Mouse (Mus musculus) limb, embryonic 14.5 days (tissue): ENCODE data around the gene Map3k4. TPM values are rescaled to one million over a fixed set of nuclear protein-coding genes. Genes with fewer than 3 reads are reported as not detected.

Experiments used
- ATAC-seq: fragments of 200-750 bp; cut with Nextera tagmentation; 2 replicates; pipeline ENCODE4 v1.8.0; 2017; ENCODE audit warnings: low read depth, moderate number of reproducible peaks, moderate TSS enrichment; ENCODE audit not compliant: low FRiP score
- DNase-seq: peaks from one replicate; pipeline ENCODE4 v3.0.0-alpha.2; 2015; ENCODE audit warnings: low spot score
- H3K27ac ChIP-seq: fragments of 300-500 bp; sonication (generic); replicated peaks from 2 replicates; pipeline ENCODE4 v1.5.1; 2014; ENCODE audit warnings: low read depth, mild to moderate bottlenecking, low read length, moderate library complexity, mixed read lengths
- H3K27me3 ChIP-seq: fragments of 300-500 bp; sonication (generic); 2 replicates; pipeline ENCODE4 v1.6.1; 2014; ENCODE audit warnings: low read length, mixed read lengths; ENCODE audit not compliant: control insufficient read depth, insufficient read depth
- H3K36me3 ChIP-seq: fragments of 300-500 bp; sonication (generic); 2 replicates; pipeline ENCODE4 v1.6.1; 2014; ENCODE audit warnings: mild to moderate bottlenecking, low read length, moderate library complexity, mixed read lengths; ENCODE audit not compliant: control insufficient read depth, insufficient read depth
- H3K4me1 ChIP-seq: fragments of 300-500 bp; sonication (generic); 2 replicates; pipeline ENCODE4 v1.6.1; 2014; ENCODE audit warnings: antibody characterized with exemption, low read length, mixed read lengths; ENCODE audit not compliant: control insufficient read depth, insufficient read depth
- H3K4me2 ChIP-seq: fragments of 300-500 bp; sonication (generic); replicated peaks from 2 replicates; pipeline ENCODE4 v1.6.1; 2014; ENCODE audit warnings: low read depth, mild to moderate bottlenecking, low read length, moderate library complexity; ENCODE audit not compliant: severe bottlenecking
- H3K4me3 ChIP-seq: fragments of 300-500 bp; sonication (generic); replicated peaks from 2 replicates; pipeline ENCODE4 v1.5.1; 2014; ENCODE audit warnings: low read length
- H3K9ac ChIP-seq: fragments of 300-500 bp; sonication (generic); 2 replicates; pipeline ENCODE4 v1.6.1; 2014; ENCODE audit warnings: mild to moderate bottlenecking, low read depth, low read length, moderate library complexity; ENCODE audit not compliant: severe bottlenecking
- H3K9me3 ChIP-seq: fragments of 300-500 bp; sonication (generic); 2 replicates; pipeline ENCODE4 v1.6.1; 2016; ENCODE audit warnings: low read length; ENCODE audit not compliant: control insufficient read depth
- POLR2A ChIP-seq: fragments of 200-500 bp; IDR thresholded peaks from 2 replicates; pipeline ENCODE4 v1.8.0; 2012; ENCODE audit warnings: inconsistent platforms, mild to moderate bottlenecking, moderate library complexity, borderline replicate concordance; ENCODE audit not compliant: insufficient read depth, insufficient read length; ENCODE audit errors: extremely low read depth
- WGBS: fragments of 180-500 bp; shearing (Covaris S2); extraction: QIAGEN DNeasy Blood & Tissue Kit; methylation state at CpG from one replicate; pipeline ENCODE4 v1.1.7; 2014; 5-methylcytosine and 5-hydroxymethylcytosine counted together
- polyA plus RNA-seq, 2 experiments: library from polyadenylated mRNA; depleted of rRNA in 1 of 2; stranded (reverse) in 1 of 2; unstranded in 1 of 2; fragments of >200 nt; fragmentation: Nextera tagmentation in 1 of 2; extraction: Ambion mirVana in 1 of 2; gene quantifications; 2 replicates each; pipeline versions ENCODE4 v1.2.1 to v1.2.3; 2012 to 2014

Gene Map3k4
- polyA plus RNA-seq, 2 experiments = 28.6 to 36.4 TPM

DNA sequence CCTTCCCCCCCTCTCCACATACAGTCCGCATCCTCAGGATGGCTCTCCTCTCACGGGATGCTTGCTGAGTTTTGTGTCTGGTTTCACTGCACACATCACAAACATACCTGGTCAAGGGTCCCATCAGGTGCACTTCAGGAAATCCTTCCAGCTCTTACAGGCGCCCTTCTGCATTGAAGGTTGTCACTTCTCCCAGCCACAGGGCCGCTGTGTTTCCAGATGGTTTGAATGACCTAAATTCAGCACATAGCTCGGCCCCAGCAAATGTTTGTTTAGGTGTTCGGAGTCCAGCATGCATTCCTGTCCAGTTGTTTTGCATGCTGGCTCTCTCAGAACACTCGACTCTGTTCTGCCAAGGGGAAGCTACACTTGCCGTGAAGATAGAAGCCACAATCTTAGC is 134.3 kb downstream of the Map3k4 start:
- H3K9me3 ChIP-seq = no peaks in the 10 kb centered on the region
- 72% methylated on average over 8 of the region's 8 CpGs for WGBS
- H3K4me1 ChIP-seq = no peaks in the 10 kb centered on the region
- H3K9ac ChIP-seq = no peak overlapping the region
- TF ChIP-seq POLR2A = no peak
- H3K27ac ChIP-seq = no peak overlapping the region
- no peak for ATAC-seq
- H3K27me3 ChIP-seq = no peaks in the 10 kb centered on the region
- no peak for DNase-seq
- H3K4me3 ChIP-seq = no peak overlapping the region
- peaks cover 6% of the 10 kb centered on the region; the same call in 1 of the 2 replicates for H3K36me3 ChIP-seq
- H3K4me2 ChIP-seq = no peak overlapping the region

- Histone ChIP-seq H3K4me2 (no peak overlapping the region), H3K27ac (no peak overlapping the region), H3K36me3 (peaks cover 7% of the 10 kb centered on the region; the same call in 1 of the 2 replicates), H3K4me1 (no peaks in the 10 kb centered on the region), H3K9ac (no peak overlapping the region), H3K9me3 (no peaks in the 10 kb centered on the region), H3K27me3 (no peaks in the 10 kb centered on the region), H3K4me3 (no peak overlapping the region)
- no peak for TF ChIP-seq POLR2A
- 74% methylated on average over 5 of the region's 5 CpGs for WGBS
- no peak for DNase-seq
- no peak for ATAC-seq
Measured at GRCm38 (mm10) chr17:12182702-12183485, 135.7 kb downstream of the Map3k4 start.

- H3K36me3 ChIP-seq = peaks cover 7% of the 10 kb centered on the region
- ATAC-seq = no peak
- H3K27me3 ChIP-seq = no peaks in the 10 kb centered on the region
- no peak overlapping the region for H3K4me3 ChIP-seq
- no peak for DNase-seq
- H3K9ac ChIP-seq = no peak overlapping the region
- H3K27ac ChIP-seq = no peak overlapping the region
- 70% methylated on average over 2 of the region's 2 CpGs for WGBS
- peaks cover 5% of the 10 kb centered on the region; the same call in 1 of the 2 replicates for H3K9me3 ChIP-seq
- no peak for TF ChIP-seq POLR2A
- H3K4me2 ChIP-seq = no peak overlapping the region
- H3K4me1 ChIP-seq = no peaks in the 10 kb centered on the region
Measured at GRCm38 (mm10) chr17:12179766-12180165, 138.8 kb downstream of the Map3k4 start.

DNA sequence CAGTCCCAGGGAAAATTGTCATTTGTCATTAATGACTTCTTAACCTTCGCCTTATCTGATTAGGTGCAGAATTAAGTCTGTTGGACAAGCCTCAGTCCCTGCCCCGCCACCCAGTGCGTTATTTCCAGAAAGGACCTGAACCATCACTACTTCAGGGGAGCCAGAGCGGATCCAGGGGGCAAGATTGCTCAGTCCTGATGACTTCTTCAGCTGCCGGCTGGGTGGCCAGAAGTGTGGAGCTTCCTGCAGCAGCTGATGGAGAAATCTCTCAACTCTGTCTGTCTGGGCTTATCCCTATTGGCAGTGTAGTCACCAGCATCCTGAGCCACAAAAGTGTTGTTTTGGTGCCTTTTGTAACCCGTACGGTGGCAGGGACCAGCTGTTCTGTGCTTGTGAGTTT is 139.3 kb downstream of the Map3k4 start:
- H3K27ac ChIP-seq = no peak overlapping the region
- H3K4me2 ChIP-seq = no peak overlapping the region
- H3K4me1 ChIP-seq = no peaks in the 10 kb centered on the region
- H3K27me3 ChIP-seq = no peaks in the 10 kb centered on the region
- 91% methylated on average over 7 of the region's 7 CpGs for WGBS
- DNase-seq = no peak
- TF ChIP-seq POLR2A = no peak
- peaks cover 7% of the 10 kb centered on the region for H3K36me3 ChIP-seq
- H3K4me3 ChIP-seq = no peak overlapping the region
- H3K9me3 ChIP-seq = peaks cover 5% of the 10 kb centered on the region; the same call in 1 of the 2 replicates
- ATAC-seq = no peak
- no peak overlapping the region for H3K9ac ChIP-seq

Other genes starting within 250 kb of the Map3k4 start
- gene Agpat4, start 200.1 kb downstream of the Map3k4 start, polyA plus RNA-seq (2012; rRNA removed) = 23.7 and 26.7 TPM in 2 replicates
- gene Agpat4, start 200.1 kb downstream of the Map3k4 start, polyA plus RNA-seq (2014; fragmentation: Nextera tagmentation; extraction: Ambion mirVana) = 22.1 and 24.7 TPM in 2 replicates
- 0.04 and 0.20 TPM in 2 replicates for gene Plg, start 59.8 kb upstream of the Map3k4 start, polyA plus RNA-seq (2012; rRNA removed)
- gene Plg, start 59.8 kb upstream of the Map3k4 start, polyA plus RNA-seq (2014; fragmentation: Nextera tagmentation; extraction: Ambion mirVana) = not detected in 2 replicates
- 2.0 and 2.2 TPM in 2 replicates for gene Slc22a3, start 188.9 kb upstream of the Map3k4 start, polyA plus RNA-seq (2012; rRNA removed)
- gene Slc22a3, start 188.9 kb upstream of the Map3k4 start, polyA plus RNA-seq (2014; fragmentation: Nextera tagmentation; extraction: Ambion mirVana) = 1.5 and 1.6 TPM in 2 replicates